Mouse (Mus musculus): ENCODE results near the gene Nol12.

GRCm38 (mm10) chr15:78982658-78983435 is 48.1 kb downstream of the Nol12 start:
- no peak for TF ChIP-seq GATA1 (IDR thresholded peaks at IDR 0.05; ENCODE audit: borderline replicate concordance, low read length)
- TF ChIP-seq CTCF (IDR thresholded peaks at IDR 0.05; ENCODE audit: low read depth, low read length) = no peak

Measured in G1E (cell line).